Mouse (Mus musculus) ES-Bruce4 (cell line): ENCODE measurements around the gene Cckar. TPM values are rescaled to one million over a fixed set of nuclear protein-coding genes. Genes with fewer than 3 reads are reported as not detected.

Source experiments
- H3K27ac ChIP-seq: 2 replicates; pipeline ENCODE4 v1.5.1; 2012; ENCODE audit warnings: low read length, inconsistent platforms; ENCODE audit not compliant: insufficient read depth
- H3K27me3 ChIP-seq: 2 replicates; pipeline ENCODE4 v1.6.1; 2012; ENCODE audit warnings: mild to moderate bottlenecking, low read length, inconsistent platforms; ENCODE audit not compliant: control insufficient read depth, poor library complexity, insufficient read depth, severe bottlenecking
- H3K36me3 ChIP-seq: 2 replicates; pipeline ENCODE4 v1.6.1; 2012; ENCODE audit warnings: inconsistent platforms, mild to moderate bottlenecking, low read length, moderate library complexity; ENCODE audit not compliant: control insufficient read depth, poor library complexity, insufficient read depth, severe bottlenecking
- H3K4me1 ChIP-seq: one replicate; pipeline ENCODE4 v1.8.1; 2011; ENCODE audit warnings: low read length; ENCODE audit not compliant: control insufficient read depth, insufficient read depth
- H3K4me3 ChIP-seq: 2 replicates; pipeline ENCODE4 v1.5.1; 2011; ENCODE audit warnings: low read depth, mild to moderate bottlenecking, low read length
- H3K9ac ChIP-seq: 2 replicates; pipeline ENCODE4 v1.6.1; 2012; ENCODE audit warnings: low read depth, mild to moderate bottlenecking, inconsistent platforms; ENCODE audit not compliant: poor library complexity, severe bottlenecking
- H3K9me3 ChIP-seq: replicated peaks from 2 replicates; pipeline ENCODE4 v1.6.1; 2012; ENCODE audit warnings: mild to moderate bottlenecking, low read length, inconsistent platforms; ENCODE audit not compliant: control insufficient read depth, poor library complexity, insufficient read depth, severe bottlenecking
- CTCF ChIP-seq: IDR thresholded peaks from one replicate; pipeline ENCODE4 v1.8.1; 2011; ENCODE audit warnings: low read depth, low read length
- EP300 ChIP-seq: IDR thresholded peaks from 2 replicates; pipeline ENCODE4 v1.6.1; 2011; ENCODE audit warnings: low read depth, low read length; ENCODE audit not compliant: insufficient read depth
- POLR2A ChIP-seq: IDR thresholded peaks from one replicate; pipeline ENCODE4 v1.8.1; 2011; ENCODE audit warnings: low read length; ENCODE audit not compliant: insufficient read depth
- polyA plus RNA-seq: library from polyadenylated mRNA; stranded (reverse); fragments of >200 nt; gene quantifications from 2 replicates; pipeline ENCODE4 v1.2.4, GENCODE M21; 2011; ENCODE audit warnings: low read depth; ENCODE audit not compliant: missing spikeins, insufficient read depth, insufficient read length

The Cckar gene
- polyA plus RNA-seq, 1 experiment, result not detected

DNA sequence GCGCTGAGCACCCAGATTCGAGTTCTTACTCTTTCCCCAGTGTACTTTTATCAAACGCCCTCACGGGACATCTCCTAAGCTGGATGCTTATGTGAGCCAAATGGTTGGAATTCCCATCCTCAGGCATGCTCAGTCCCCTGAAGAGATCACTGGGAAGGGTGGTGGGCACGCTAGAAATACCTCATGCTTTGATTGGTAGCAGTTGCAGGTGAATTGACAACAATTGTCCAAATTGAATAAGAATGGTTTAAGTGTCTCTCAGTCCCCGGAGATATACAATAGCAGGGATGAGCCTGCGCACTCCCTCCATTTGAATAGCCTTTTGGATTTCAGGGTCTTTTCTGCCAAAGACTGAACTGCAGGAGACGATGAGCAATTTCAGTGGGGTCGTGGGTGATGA is 3.8 kb upstream of the Cckar start:
- TF ChIP-seq POLR2A, result no peak
- TF ChIP-seq EP300, result no peak
- no peak for TF ChIP-seq CTCF

DNA sequence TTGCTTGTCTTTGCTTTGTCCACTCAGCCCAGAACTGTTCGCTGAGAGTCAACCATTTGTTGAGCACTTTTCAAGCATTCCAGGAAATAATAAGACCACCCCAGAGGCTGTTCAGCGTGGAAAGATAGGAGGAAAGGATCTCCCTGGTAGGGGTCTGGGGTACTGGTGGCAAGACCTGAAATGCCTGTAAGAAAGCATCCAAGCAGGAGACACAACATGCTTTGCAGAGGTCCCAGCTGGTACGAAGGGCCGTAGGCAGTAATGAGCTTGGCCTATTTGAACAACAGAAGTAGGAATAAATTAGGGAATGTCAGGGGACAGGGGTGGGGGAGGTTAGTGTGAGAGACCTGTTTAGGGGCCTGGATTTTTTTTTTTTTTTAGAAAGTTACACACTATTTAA is 686 bp upstream of the Cckar start:
- no peaks in the 10 kb centered on the region for H3K9me3 ChIP-seq
- H3K9ac ChIP-seq, result no peak overlapping the region
- no peak overlapping the region for H3K4me3 ChIP-seq
- H3K4me1 ChIP-seq, result no peaks in the 10 kb centered on the region
- no peaks in the 10 kb centered on the region for H3K27me3 ChIP-seq
- H3K27ac ChIP-seq, result no peak overlapping the region
- TF ChIP-seq EP300 (no peak), CTCF (no peak), POLR2A (no peak)
- no peaks in the 10 kb centered on the region for H3K36me3 ChIP-seq

More for the DNA sequence above, 3.8 kb upstream of the Cckar start:
- Histone ChIP-seq H3K36me3 (no peaks in the 10 kb centered on the region), H3K4me1 (no peaks in the 10 kb centered on the region), H3K27me3 (no peaks in the 10 kb centered on the region; the same call in 1 of the 2 replicates), H3K4me3 (no peak overlapping the region), H3K27ac (no peak overlapping the region), H3K9me3 (no peaks in the 10 kb centered on the region), H3K9ac (no peak overlapping the region)

DNA sequence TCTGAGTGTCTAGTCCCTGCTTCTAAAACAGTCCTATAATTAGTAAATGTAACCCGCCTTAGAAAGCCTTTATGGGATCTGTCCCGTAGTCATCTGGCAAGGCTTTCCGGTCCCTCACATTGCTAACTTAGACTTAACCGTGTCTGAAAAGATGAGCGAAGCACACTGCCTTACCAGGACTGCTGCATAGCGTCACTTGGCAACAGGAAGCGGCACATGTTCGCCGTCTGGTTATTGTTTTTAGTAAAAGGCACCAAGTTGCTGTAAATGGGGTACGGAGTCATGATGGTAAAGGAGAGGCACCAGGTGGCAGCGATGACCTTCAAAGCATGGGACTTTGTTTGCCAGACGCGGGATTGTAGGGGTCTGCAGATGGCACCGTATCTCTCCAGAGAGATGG is 4.8 kb downstream of the Cckar start:
- 0 out of 2 replicates have a peak, but pooled peaks cover 3% of the 10 kb centered on the region for H3K9me3 ChIP-seq
- H3K27ac ChIP-seq, result no peak overlapping the region
- no peaks in the 10 kb centered on the region for H3K27me3 ChIP-seq
- TF ChIP-seq EP300 (no peak), CTCF (no peak), POLR2A (no peak)
- no peak overlapping the region for H3K4me3 ChIP-seq
- no peak overlapping the region for H3K9ac ChIP-seq
- H3K36me3 ChIP-seq, result no peaks in the 10 kb centered on the region
- no peaks in the 10 kb centered on the region for H3K4me1 ChIP-seq

DNA sequence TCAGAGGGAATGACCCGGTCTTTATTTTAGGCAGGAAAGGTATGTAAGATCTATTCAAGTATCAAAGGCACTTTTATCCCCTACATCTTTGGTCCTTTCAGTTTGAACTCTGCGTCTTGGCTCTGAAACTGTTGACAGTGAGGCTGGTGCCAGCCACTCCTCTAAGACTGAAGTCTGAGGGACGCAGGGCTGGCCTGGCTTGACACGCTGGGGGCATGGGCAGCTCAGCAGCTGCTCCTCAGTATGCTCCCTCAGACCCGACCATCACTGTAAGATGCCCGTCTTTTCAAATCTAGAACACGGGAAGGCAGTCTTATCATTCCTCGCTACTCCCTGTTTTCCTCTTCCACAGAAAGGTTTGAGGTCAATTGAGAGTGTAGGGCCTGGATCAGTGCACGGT is 9.7 kb downstream of the Cckar start:
- TF ChIP-seq EP300, result no peak
- TF ChIP-seq CTCF, result no peak
- no peak for TF ChIP-seq POLR2A
- Histone ChIP-seq H3K27me3 (no peaks in the 10 kb centered on the region), H3K4me3 (no peak overlapping the region), H3K4me1 (no peaks in the 10 kb centered on the region), H3K36me3 (no peaks in the 10 kb centered on the region), H3K9me3 (peaks cover 3% of the 10 kb centered on the region; the same call in 1 of the 2 replicates), H3K27ac (no peak overlapping the region), H3K9ac (no peak overlapping the region)

DNA sequence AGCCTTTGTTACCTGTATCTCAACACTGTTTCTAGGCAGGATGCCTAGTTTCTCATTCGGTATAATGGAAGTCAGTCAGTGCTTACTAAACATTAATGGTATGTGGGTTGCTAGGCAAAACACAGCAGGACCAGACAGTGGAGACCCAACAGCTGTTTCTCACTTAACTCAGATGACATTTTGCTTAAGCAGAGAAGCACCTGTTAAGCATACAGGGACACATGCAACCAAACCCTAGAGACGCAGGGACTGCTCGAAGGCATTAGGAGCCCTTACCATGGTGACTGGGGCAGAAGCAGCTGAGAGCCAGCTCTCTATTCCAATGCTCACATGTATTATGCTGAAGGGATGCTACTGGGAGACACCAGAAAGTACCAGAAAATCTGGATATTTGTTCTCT is 10.8 kb downstream of the Cckar start:
- Histone ChIP-seq H3K9ac (no peak overlapping the region), H3K9me3 (no peaks in the 10 kb centered on the region; the same call in none of the 2 replicates), H3K36me3 (no peaks in the 10 kb centered on the region), H3K4me1 (no peaks in the 10 kb centered on the region), H3K4me3 (no peak overlapping the region), H3K27ac (no peak overlapping the region), H3K27me3 (no peaks in the 10 kb centered on the region)
- TF ChIP-seq EP300 (no peak), CTCF (no peak), POLR2A (no peak)

DNA sequence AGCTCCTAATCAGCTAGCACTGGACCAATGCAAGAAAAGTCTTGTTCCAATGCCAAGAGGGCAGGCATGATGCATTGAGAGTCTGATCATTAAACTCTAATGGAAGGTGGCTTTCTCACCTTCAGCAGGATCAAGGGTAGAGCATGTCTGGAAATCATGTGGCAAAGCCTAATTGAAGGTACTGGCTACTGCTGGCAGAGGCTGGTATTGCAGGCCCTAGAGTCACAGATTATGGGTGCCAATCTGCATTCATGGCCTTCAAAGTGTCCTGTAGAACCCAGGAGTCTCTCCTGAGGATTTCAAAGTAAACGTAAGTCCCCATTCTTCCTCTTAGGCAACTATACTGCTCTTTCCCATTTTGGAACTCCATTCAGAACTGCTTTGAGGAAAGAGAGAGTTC is 14.8 kb downstream of the Cckar start:
- TF ChIP-seq CTCF (no peak), POLR2A (no peak), EP300 (no peak)
- Histone ChIP-seq H3K9ac (no peak overlapping the region), H3K27ac (no peak overlapping the region), H3K9me3 (no peaks in the 10 kb centered on the region; the same call in none of the 2 replicates), H3K4me3 (no peak overlapping the region), H3K36me3 (no peaks in the 10 kb centered on the region), H3K27me3 (no peaks in the 10 kb centered on the region), H3K4me1 (no peaks in the 10 kb centered on the region)
